Mouse (Mus musculus) testis, adult 2 months (tissue): ENCODE data around the gene Trnp1. TPM values are rescaled to one million over a fixed set of nuclear protein-coding genes. Genes with fewer than 3 reads are reported as not detected.

Experiments
- H3K27ac ChIP-seq: fragments of 200-500 bp; 2 replicates; pipeline ENCODE4 v1.5.1; 2012; ENCODE audit warnings: low read depth, low read length; ENCODE audit not compliant: control insufficient read depth, insufficient read depth
- H3K27me3 ChIP-seq: fragments of 200-500 bp; 2 replicates; pipeline ENCODE4 v1.6.1; 2012; ENCODE audit warnings: mild to moderate bottlenecking, low read length, moderate library complexity; ENCODE audit not compliant: control insufficient read depth, insufficient read depth
- H3K36me3 ChIP-seq: fragments of 200-500 bp; 2 replicates; pipeline ENCODE4 v1.6.1; 2012; ENCODE audit warnings: mild to moderate bottlenecking, low read length; ENCODE audit not compliant: control insufficient read depth, insufficient read depth
- H3K4me1 ChIP-seq: fragments of 200-500 bp; 2 replicates; pipeline ENCODE4 v1.6.1; 2012; ENCODE audit warnings: low read length; ENCODE audit not compliant: control insufficient read depth, insufficient read depth
- H3K4me3 ChIP-seq: fragments of 200-500 bp; 2 replicates; pipeline ENCODE4 v1.5.1; 2012; ENCODE audit warnings: low read depth, mild to moderate bottlenecking, low read length, moderate library complexity, mixed read lengths; ENCODE audit not compliant: control insufficient read depth
- CTCF ChIP-seq: fragments of 200-500 bp; IDR thresholded peaks from 2 replicates; pipeline ENCODE4 v1.5.1; 2012; ENCODE audit warnings: low read depth, mild to moderate bottlenecking, inconsistent platforms, low read length, moderate library complexity; ENCODE audit not compliant: control insufficient read depth, insufficient read depth, insufficient replicate concordance
- POLR2A ChIP-seq: fragments of 200-500 bp; IDR thresholded peaks from 2 replicates; pipeline ENCODE4 v1.6.1; 2012; ENCODE audit warnings: low read depth, mild to moderate bottlenecking, inconsistent platforms, low read length, moderate library complexity; ENCODE audit not compliant: control insufficient read depth
- polyA plus RNA-seq: library from polyadenylated mRNA; depleted of rRNA; stranded (reverse); fragments of >200 nt; gene quantifications from 2 replicates; pipeline ENCODE4 v1.2.3, GENCODE M21; 2012

Gene Trnp1
- polyA plus RNA-seq, 1 experiment, result 2.0 TPM

DNA sequence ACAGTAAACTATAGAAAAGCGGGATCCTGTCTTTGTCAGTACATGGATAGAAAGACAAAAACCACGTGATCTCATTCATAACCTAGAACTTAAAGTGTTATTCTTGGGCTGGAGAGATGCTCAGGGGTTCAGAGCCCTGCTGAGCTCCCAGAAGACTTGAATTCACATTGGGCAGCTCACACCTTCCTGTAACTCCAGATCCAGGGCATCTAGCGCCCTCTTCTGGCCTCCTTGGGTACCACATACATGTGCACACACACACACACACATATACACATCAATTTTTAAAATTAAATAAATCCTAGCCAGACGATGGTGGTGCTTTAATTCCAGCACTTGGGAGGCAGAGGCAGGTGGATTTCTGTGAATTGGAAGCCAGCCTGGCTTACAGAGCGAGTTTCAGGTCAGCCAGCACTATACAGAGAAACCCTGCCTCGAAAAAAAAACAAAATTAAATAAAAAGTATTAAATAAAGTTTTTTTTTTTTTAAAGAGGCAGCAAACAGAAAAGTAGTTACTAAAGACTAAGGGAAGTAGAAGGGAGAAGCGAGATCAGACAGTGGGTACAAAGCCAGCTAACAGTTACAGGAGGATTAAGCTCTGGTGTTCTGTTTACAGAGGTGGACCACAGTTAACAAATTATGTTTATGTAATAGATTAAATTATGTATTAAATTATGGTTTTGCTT lies 27.1 kb downstream of the Trnp1 start:
- no peak overlapping the region for H3K4me3 ChIP-seq
- no peaks in the 10 kb centered on the region for H3K27me3 ChIP-seq
- H3K27ac ChIP-seq, result no peak overlapping the region
- TF ChIP-seq CTCF, result peak; percentile 34; the same call in 1 of the 2 replicates
- no peak for TF ChIP-seq POLR2A
- peaks cover 5% of the 10 kb centered on the region for H3K4me1 ChIP-seq
- H3K36me3 ChIP-seq, result no peaks in the 10 kb centered on the region

DNA sequence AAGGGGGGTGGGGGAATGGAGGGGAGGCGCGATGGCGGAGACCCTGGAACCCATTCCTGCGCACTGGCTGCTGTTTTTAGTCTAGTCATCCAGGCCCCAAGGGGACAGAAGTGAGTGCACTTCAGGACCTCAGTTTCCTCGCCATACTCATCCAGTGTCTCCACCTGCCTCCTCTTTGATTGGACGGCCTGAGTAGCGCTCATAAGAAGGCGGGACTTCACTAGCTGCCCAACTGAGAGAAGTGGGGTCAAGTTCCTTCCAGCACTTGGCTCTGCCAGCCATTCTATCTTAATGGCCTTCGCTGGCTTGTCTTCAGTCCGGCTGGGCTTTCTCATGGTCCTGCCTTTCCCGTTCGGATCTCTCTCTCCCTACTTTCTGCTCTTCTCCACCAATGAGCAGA lies 29.2 kb downstream of the Trnp1 start:
- peaks cover 5% of the 10 kb centered on the region for H3K4me1 ChIP-seq
- no peak overlapping the region for H3K4me3 ChIP-seq
- no peak overlapping the region for H3K27ac ChIP-seq
- H3K36me3 ChIP-seq, result no peaks in the 10 kb centered on the region
- TF ChIP-seq POLR2A (no peak), CTCF (no peak)
- H3K27me3 ChIP-seq, result no peaks in the 10 kb centered on the region

DNA sequence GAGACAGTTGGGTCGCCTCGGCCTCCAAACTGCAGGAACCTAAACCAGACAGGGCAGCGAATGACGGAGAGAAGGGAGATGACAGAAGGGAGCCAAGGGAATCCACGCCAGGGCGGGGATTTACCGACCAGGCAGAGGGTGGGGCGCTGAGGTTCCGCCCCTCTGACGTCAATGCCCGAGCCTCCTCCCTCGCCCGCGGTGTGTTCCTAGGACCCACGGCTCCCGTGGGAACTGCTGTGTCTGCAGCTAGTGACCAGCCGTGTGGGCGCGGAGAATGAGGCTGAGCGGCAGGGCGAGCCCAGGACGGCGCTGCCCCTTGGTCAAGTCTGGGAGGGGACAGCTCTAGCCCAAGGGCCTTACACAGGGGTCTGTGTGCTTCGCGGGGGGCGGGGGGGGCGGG lies 30.3 kb downstream of the Trnp1 start:
- peak overlapping the region; percentile 58 for H3K4me3 ChIP-seq
- TF ChIP-seq POLR2A (no peak), CTCF (no peak)
- H3K4me1 ChIP-seq, result peaks cover 5% of the 10 kb centered on the region
- H3K36me3 ChIP-seq, result no peaks in the 10 kb centered on the region
- H3K27ac ChIP-seq, result no peak overlapping the region
- no peaks in the 10 kb centered on the region for H3K27me3 ChIP-seq

DNA sequence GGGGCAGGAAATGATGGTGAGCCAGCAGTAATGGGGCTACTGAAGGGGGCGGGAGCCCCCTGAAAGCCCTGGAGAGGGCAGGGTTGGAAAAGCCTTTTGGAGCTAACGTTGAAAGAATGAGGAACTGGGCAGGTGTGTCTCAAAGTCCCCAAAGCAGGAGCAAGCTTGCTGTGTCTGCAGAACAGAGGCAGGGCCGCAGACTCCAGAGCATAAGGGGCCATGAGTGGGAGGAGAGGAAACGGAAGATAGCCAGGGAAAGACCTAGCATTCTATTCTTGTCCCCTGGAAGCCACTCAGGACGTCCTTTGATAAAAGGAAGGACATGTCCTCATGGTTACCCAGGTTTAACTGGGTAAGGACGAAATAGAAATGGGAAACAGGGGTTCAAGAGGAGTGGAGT lies 35.2 kb downstream of the Trnp1 start:
- H3K36me3 ChIP-seq, result no peaks in the 10 kb centered on the region
- no peak overlapping the region for H3K27ac ChIP-seq
- H3K27me3 ChIP-seq, result no peaks in the 10 kb centered on the region
- no peak overlapping the region for H3K4me3 ChIP-seq
- TF ChIP-seq CTCF (no peak), POLR2A (no peak)
- peaks cover 9% of the 10 kb centered on the region for H3K4me1 ChIP-seq

DNA sequence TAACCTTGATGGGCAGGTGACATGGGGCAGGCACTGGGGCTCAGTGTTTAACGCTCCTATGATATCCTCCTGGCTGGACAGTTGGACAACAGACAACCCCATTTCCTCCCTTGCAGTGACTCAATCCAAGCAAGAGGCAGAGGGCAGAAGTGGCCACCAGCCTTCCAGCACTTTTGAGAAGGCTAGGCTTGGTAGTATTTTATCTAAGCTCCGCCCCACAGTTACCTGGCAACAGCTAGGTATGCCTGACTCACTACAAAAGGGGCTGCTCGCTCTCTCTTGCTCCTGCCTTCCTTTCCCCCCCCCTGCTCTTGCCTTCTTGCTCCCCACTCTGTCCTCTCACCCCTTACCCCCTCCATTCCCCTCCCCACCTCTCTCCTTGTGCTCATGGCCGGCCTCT lies 37.0 kb downstream of the Trnp1 start:
- no peaks in the 10 kb centered on the region for H3K27me3 ChIP-seq
- no peak overlapping the region for H3K27ac ChIP-seq
- H3K4me1 ChIP-seq, result peaks cover 4% of the 10 kb centered on the region
- no peak overlapping the region for H3K4me3 ChIP-seq
- TF ChIP-seq POLR2A, result no peak
- no peak for TF ChIP-seq CTCF
- no peaks in the 10 kb centered on the region for H3K36me3 ChIP-seq

DNA sequence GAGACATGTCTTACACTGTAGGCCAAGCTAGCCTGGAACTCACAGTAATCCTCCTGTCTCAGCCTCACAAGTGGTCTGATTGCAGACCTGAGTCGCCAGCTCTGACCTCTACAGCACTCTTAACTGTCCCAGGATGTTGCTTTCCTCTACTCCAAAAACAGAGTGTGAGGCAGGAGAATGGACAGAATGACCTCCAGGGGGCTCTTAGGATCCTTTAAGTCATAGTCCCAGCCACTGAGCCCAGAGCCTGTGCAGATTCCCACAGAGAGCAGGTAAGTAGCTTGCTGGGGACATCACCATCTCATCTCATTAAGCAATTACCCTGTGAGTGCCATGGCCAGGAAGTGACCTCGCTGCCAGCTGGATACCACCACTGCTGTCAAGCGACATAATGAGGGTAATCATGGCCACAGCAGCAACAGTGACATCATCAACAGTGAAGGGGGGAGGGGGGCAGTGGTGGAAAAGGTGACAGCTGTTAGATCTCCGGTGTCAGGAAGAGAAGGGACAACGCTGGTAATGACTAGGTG lies 37.5 kb downstream of the Trnp1 start:
- Histone ChIP-seq H3K36me3 (no peaks in the 10 kb centered on the region), H3K27me3 (no peaks in the 10 kb centered on the region), H3K4me1 (peaks cover 4% of the 10 kb centered on the region), H3K27ac (no peak overlapping the region), H3K4me3 (no peak overlapping the region)
- no peak for TF ChIP-seq CTCF
- TF ChIP-seq POLR2A, result no peak

DNA sequence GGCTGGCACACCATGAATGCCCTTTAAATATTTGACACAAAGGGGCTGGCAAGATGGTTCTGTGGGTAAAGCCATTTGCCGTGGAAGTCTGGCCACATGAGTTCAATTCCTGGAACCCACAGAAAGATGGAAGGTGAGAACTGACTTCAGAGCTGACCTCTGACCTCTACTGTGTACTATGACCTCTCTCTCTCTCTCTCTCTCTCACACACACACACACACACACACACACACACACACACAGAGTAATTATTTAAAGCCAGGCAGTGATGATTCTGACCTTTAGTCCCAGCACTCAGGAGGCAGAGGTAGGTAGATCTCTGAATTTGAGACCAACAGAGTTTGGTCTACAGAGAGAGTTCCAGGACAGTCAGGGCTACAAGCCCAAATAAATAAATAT lies 38.3 kb downstream of the Trnp1 start:
- Histone ChIP-seq H3K36me3 (no peaks in the 10 kb centered on the region), H3K27me3 (no peaks in the 10 kb centered on the region), H3K27ac (no peak overlapping the region), H3K4me3 (no peak overlapping the region), H3K4me1 (peaks cover 4% of the 10 kb centered on the region)
- TF ChIP-seq CTCF, result no peak

DNA sequence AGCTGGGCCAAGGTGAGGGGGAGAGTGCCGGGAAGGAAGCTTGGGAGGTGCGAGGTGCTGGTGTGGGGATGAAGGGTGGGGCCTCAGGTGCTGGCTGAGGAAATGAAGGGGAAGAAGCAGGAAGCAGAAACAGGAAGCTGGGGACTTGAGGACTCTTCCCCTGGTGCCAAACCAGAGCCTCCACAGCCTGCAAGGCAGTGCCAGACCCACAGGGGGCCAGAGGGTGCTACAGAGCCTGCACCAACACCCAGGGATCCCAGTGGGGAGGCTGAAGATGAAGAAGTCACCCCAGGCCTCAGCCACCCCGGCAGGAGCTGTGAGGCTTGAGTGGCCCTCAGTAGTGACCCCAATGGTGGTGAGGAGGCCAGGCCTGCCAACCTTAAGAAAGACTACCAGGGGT lies 40.3 kb downstream of the Trnp1 start:
- Histone ChIP-seq H3K4me3 (no peak overlapping the region), H3K36me3 (no peaks in the 10 kb centered on the region), H3K27me3 (no peaks in the 10 kb centered on the region), H3K4me1 (peaks cover 4% of the 10 kb centered on the region), H3K27ac (no peak overlapping the region)
- no peak for TF ChIP-seq CTCF
- TF ChIP-seq POLR2A, result no peak
